Mouse (Mus musculus) megakaryocyte, embryonic 14.5 days (primary cell): ENCODE measurements around the gene Cd247.

Source experiments
- FLI1 ChIP-seq: IDR thresholded peaks from 2 replicates; pipeline ENCODE4 v1.6.1; 2012; ENCODE audit warnings: low read length, inconsistent platforms, mixed read lengths
- GATA1 ChIP-seq: IDR thresholded peaks from 3 replicates; pipeline ENCODE4 v1.6.1; 2012; ENCODE audit warnings: mixed read lengths, low read length, inconsistent platforms, borderline replicate concordance

DNA sequence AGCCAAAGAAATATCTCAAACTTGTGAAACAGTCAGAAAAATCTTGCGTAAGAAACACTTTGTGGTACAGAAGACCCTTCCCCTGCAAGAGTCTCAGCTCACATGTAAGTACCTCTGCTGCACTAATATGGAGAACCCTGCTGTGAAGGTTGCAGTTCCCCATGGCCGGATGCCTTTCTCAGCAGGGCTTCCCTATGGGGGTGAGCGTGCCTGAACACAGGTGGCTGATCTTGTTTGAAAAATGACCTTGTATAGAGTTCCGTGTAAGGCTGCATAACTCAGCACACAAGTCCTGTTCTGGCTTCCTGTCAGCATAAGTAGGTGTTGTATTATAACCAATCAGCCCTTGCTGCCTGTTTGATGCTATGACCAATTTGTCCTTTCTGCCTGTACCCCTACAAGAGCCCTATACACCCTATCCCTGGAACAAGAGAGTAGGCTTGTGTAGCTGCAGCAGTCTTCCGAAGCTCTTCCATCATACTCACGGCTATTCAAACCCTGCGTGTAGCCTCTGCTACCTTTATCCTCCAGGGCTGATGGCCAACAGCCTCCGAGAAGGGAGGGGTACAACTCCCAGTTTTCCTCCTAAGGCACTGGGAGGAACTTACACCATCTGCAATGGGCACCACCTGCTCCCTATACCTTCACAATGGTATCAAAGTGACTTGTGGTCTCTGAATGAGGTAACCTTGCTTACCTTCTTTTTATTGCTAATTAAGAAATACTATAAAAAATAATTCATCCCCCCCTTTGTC, 93.8 kb downstream of the Cd247 start:
- no peak for TF ChIP-seq GATA1
- no peak for TF ChIP-seq FLI1
